Mouse (Mus musculus): Measurements from ENCODE around the gene Sptan1. TPM values are rescaled to one million over a fixed set of nuclear protein-coding genes. Genes with fewer than 3 reads are reported as not detected.

Gene Sptan1
- total and polyA plus RNA-seq, 2 experiments from 2014 or later = 79.3 to 266 TPM

- H3K9me3 ChIP-seq (replicated peaks; ENCODE audit: control insufficient read depth, low read length) = no peaks in the 10 kb centered on the region
- TF ChIP-seq EP300 (IDR thresholded peaks at IDR 0.05; ENCODE audit: low read depth) = no peak
- no peak overlapping the region for H3K4me2 ChIP-seq (ENCODE audit: low read depth, low read length)
- H3K27ac ChIP-seq (ENCODE audit: low read depth) = no peak overlapping the region
- ATAC-seq (ENCODE audit: insufficient read depth, low read depth) (no peak), DNase-seq (ENCODE audit: low spot score) (no peak)
- WGBS = 72% methylated on average over 3 of the region's 3 CpGs
- H3K4me3 ChIP-seq (ENCODE audit: low read depth, low read length) = no peak overlapping the region
- H3K36me3 ChIP-seq (replicated peaks; ENCODE audit: control insufficient read depth, insufficient read depth, low read length) = peaks cover 37% of the 10 kb centered on the region
- H3K9ac ChIP-seq (replicated peaks; ENCODE audit: low read depth, low read length) = no peak overlapping the region
- H3K27me3 ChIP-seq (ENCODE audit: control insufficient read depth, insufficient read depth, low read length) = no peaks in the 10 kb centered on the region
- 0 out of 2 replicates have a peak, but pooled peaks cover 2% of the 10 kb centered on the region for H3K4me1 ChIP-seq (ENCODE audit: control insufficient read depth, insufficient read depth)
Measured at GRCm38 (mm10) chr2:30073285-30073684, 107.9 kb downstream of the Sptan1 start.

- H3K36me3 ChIP-seq (replicated peaks; ENCODE audit: control insufficient read depth, insufficient read depth, low read length) = peaks cover 15% of the 10 kb centered on the region
- H3K4me1 ChIP-seq (ENCODE audit: control insufficient read depth, insufficient read depth) = 0 out of 2 replicates have a peak, but pooled peaks cover 3% of the 10 kb centered on the region
- TF ChIP-seq EP300 (IDR thresholded peaks at IDR 0.05; ENCODE audit: low read depth) = no peak
- TF ChIP-seq CTCF (IDR thresholded peaks at IDR 0.05; ENCODE audit: low read depth) = no peak
Measured at GRCm38 (mm10) chr2:30075625-30076024, 110.3 kb downstream of the Sptan1 start.

DNA sequence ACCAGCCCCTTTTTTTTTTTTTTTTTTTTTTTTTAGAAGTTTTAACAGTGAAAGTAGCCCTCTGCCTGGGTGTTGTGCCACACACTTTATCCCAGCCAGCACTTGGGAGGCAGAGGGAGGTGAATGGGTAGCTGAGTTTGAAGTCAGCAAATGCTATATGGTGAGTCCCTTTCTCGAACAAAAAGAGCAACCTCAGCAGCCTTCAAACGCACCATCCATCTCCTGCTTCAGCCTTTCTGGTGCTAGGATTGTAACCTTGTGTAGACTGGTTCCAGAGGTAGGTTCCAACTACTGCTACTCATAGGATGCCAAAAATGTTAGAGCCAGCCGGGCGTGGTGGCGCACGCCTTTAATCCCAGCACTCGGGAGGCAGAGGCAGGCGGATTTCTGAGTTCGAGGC is 111.1 kb downstream of the Sptan1 start:
- 0 out of 2 replicates have a peak, but pooled peaks cover 3% of the 10 kb centered on the region for H3K4me1 ChIP-seq (ENCODE audit: control insufficient read depth, insufficient read depth)
- H3K36me3 ChIP-seq (replicated peaks; ENCODE audit: control insufficient read depth, insufficient read depth, low read length) = peaks cover 14% of the 10 kb centered on the region
- 91% methylated on average over 8 of the region's 9 CpGs for WGBS
- TF ChIP-seq EP300 (IDR thresholded peaks at IDR 0.05; ENCODE audit: low read depth) = no peak
- TF ChIP-seq CTCF (IDR thresholded peaks at IDR 0.05; ENCODE audit: low read depth) = no peak
- H3K4me3 ChIP-seq (ENCODE audit: low read depth, low read length) = no peak overlapping the region
- H3K4me2 ChIP-seq (ENCODE audit: low read depth, low read length) = no peak overlapping the region
- DNase-seq (ENCODE audit: low spot score) = no peak
- no peaks in the 10 kb centered on the region for H3K27me3 ChIP-seq (ENCODE audit: control insufficient read depth, insufficient read depth, low read length)
- ATAC-seq (ENCODE audit: insufficient read depth, low read depth) = no peak
- no peaks in the 10 kb centered on the region for H3K9me3 ChIP-seq (replicated peaks; ENCODE audit: control insufficient read depth, low read length)
- no peak overlapping the region for H3K9ac ChIP-seq (replicated peaks; ENCODE audit: low read depth, low read length)
- no peak overlapping the region for H3K27ac ChIP-seq (ENCODE audit: low read depth)

More at GRCm38 (mm10) chr2:30075625-30076024, 110.3 kb downstream of the Sptan1 start:
- Histone ChIP-seq H3K4me2 (ENCODE audit: low read depth, low read length) (no peak overlapping the region), H3K9me3 (replicated peaks; ENCODE audit: control insufficient read depth, low read length) (no peaks in the 10 kb centered on the region), H3K27ac (ENCODE audit: low read depth) (no peak overlapping the region), H3K4me3 (ENCODE audit: low read depth, low read length) (no peak overlapping the region), H3K27me3 (ENCODE audit: control insufficient read depth, insufficient read depth, low read length) (no peaks in the 10 kb centered on the region), H3K9ac (replicated peaks; ENCODE audit: low read depth, low read length) (no peak overlapping the region)
- DNase-seq (ENCODE audit: low spot score) = no peak
- 69% methylated on average over 3 of the region's 3 CpGs for WGBS
- no peak for ATAC-seq (ENCODE audit: insufficient read depth, low read depth)

DNA sequence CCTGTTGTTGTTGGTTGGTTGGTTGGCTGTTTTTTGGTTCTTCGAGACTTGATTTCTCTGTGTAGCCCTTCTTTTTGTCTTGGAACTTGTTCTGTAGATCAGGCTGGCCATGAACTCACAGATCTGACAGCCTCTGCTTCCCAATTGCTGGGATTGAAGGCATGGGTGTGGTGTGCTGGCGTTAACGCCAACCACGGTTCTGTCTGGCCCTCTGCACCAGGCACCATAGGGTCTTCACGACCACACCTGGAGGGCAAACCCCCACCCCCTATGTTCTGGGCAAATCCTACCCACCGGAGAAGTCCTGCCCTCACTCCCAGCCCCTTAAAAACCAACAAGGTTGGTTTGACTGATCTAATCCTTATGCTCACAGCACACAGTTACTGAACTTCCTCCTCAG is 111.6 kb downstream of the Sptan1 start:
- 65% methylated on average over 6 of the region's 6 CpGs for WGBS
- ATAC-seq (ENCODE audit: insufficient read depth, low read depth) = peak; percentile 2; the same call in 1 of the 2 replicates
- H3K27ac ChIP-seq (ENCODE audit: low read depth) = peak overlapping the region; percentile 21; the same call in 1 of the 2 replicates

GRCm38 (mm10) chr2:30077502-30078348 is 112.4 kb downstream of the Sptan1 start, which contains the start of gene Pkn3:
Gene Pkn3, plus strand, starts transcription at chr2:30077684.
- Histone ChIP-seq H3K27ac (ENCODE audit: low read depth) (peak within 1 kb of the TSS; percentile 70), H3K4me1 (ENCODE audit: control insufficient read depth, insufficient read depth) (0 out of 2 replicates have a peak, but pooled peaks cover 3% of the 10 kb centered on the region), H3K4me3 (ENCODE audit: low read depth, low read length) (peak within 1 kb of the TSS; percentile 52), H3K4me2 (ENCODE audit: low read depth, low read length) (peak within 1 kb of the TSS; percentile 79), H3K36me3 (replicated peaks; ENCODE audit: control insufficient read depth, insufficient read depth, low read length) (peaks cover 6% of the 10 kb centered on the region; the same call in 1 of the 2 replicates), H3K27me3 (ENCODE audit: control insufficient read depth, insufficient read depth, low read length) (no peaks in the 10 kb centered on the region), H3K9me3 (replicated peaks; ENCODE audit: control insufficient read depth, low read length) (no peaks in the 10 kb centered on the region), H3K9ac (replicated peaks; ENCODE audit: low read depth, low read length) (peak within 1 kb of the TSS; percentile 42)
- ATAC-seq (ENCODE audit: insufficient read depth, low read depth) = peak; percentile 81
- peak; percentile 87 for DNase-seq (ENCODE audit: low spot score)
- no peak for TF ChIP-seq EP300 (IDR thresholded peaks at IDR 0.05; ENCODE audit: low read depth)
- TF ChIP-seq CTCF (IDR thresholded peaks at IDR 0.05; ENCODE audit: low read depth) = peak; percentile 98
- WGBS = under 1% methylated on average over 53 of the region's 53 CpGs

More for the DNA sequence above, 111.6 kb downstream of the Sptan1 start:
- Histone ChIP-seq H3K4me1 (ENCODE audit: control insufficient read depth, insufficient read depth) (0 out of 2 replicates have a peak, but pooled peaks cover 3% of the 10 kb centered on the region), H3K36me3 (replicated peaks; ENCODE audit: control insufficient read depth, insufficient read depth, low read length) (peaks cover 11% of the 10 kb centered on the region), H3K4me3 (ENCODE audit: low read depth, low read length) (no peak overlapping the region), H3K4me2 (ENCODE audit: low read depth, low read length) (peak overlapping the region; percentile 79), H3K27me3 (ENCODE audit: control insufficient read depth, insufficient read depth, low read length) (no peaks in the 10 kb centered on the region), H3K9me3 (replicated peaks; ENCODE audit: control insufficient read depth, low read length) (no peaks in the 10 kb centered on the region), H3K9ac (replicated peaks; ENCODE audit: low read depth, low read length) (no peak overlapping the region)
- no peak for DNase-seq (ENCODE audit: low spot score)
- TF ChIP-seq CTCF (IDR thresholded peaks at IDR 0.05; ENCODE audit: low read depth) (no peak), EP300 (IDR thresholded peaks at IDR 0.05; ENCODE audit: low read depth) (no peak)

Measured in heart, postnatal 0 days (tissue).